Mouse (Mus musculus): ENCODE measurements at regions not wholly inside any gene's neighbourhood (a gene's known extent, or its start where the extent isn't known, plus 50 kb on each side); places are given as distances from the start of the nearest gene placed in this dataset.

DNA sequence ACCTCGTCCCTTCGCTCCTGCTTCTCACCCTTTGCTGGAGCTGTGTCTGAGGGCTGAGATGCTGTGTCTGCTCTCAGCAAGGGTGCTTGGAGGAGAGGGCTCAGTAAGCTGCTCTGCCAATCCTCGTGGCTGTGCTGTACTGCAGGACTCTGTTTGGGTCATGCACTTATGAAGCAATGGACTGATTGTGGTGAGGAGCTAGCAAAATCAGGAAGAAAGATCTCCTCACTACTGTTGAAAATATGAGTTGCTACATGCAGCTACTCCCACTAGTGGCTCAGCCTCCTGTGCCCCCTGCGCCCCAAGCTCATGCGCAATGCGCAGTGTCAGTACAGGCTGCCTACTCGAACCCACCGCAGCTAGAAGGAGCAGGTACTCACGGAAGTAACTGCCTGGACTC is 362.3 kb downstream of the Phkb start:
- WGBS: 70% methylated on average over 9 of the region's 9 CpGs
- Histone ChIP-seq H3K4me3 (ENCODE audit: low read depth, low read length) (no peak overlapping the region), H3K4me1 (ENCODE audit: control insufficient read depth, insufficient read depth, low read length) (no peaks in the 10 kb centered on the region), H3K27me3 (ENCODE audit: control insufficient read depth, insufficient read depth, low read length) (no peaks in the 10 kb centered on the region), H3K9ac (replicated peaks; ENCODE audit: low read depth, low read length) (no peak overlapping the region), H3K27ac (ENCODE audit: low read length) (no peak overlapping the region), H3K36me3 (ENCODE audit: control insufficient read depth, insufficient read depth, low read length) (no peaks in the 10 kb centered on the region), H3K9me3 (ENCODE audit: control insufficient read depth, low read depth, low read length) (no peaks in the 10 kb centered on the region), H3K4me2 (replicated peaks; ENCODE audit: low read depth, low read length) (no peak overlapping the region)
- no peak for ATAC-seq (ENCODE audit: insufficient number of reproducible peaks, insufficient read depth, low FRiP score, low read depth)

GRCm38 (mm10) chr8:86201830-86202229 is 361.1 kb downstream of the Phkb start:
- Histone ChIP-seq H3K9ac (replicated peaks; ENCODE audit: low read depth, low read length) (no peak overlapping the region), H3K27me3 (ENCODE audit: control insufficient read depth, insufficient read depth, low read length) (no peaks in the 10 kb centered on the region), H3K9me3 (ENCODE audit: control insufficient read depth, low read depth, low read length) (no peaks in the 10 kb centered on the region), H3K27ac (ENCODE audit: low read length) (no peak overlapping the region), H3K4me1 (ENCODE audit: control insufficient read depth, insufficient read depth, low read length) (no peaks in the 10 kb centered on the region), H3K4me3 (ENCODE audit: low read depth, low read length) (no peak overlapping the region), H3K36me3 (ENCODE audit: control insufficient read depth, insufficient read depth, low read length) (no peaks in the 10 kb centered on the region), H3K4me2 (replicated peaks; ENCODE audit: low read depth, low read length) (no peak overlapping the region)
- whole genome bisulfite sequencing: 67% methylated on average over 4 of the region's 4 CpGs
- no peak for ATAC-seq (ENCODE audit: insufficient number of reproducible peaks, insufficient read depth, low FRiP score, low read depth)

DNA sequence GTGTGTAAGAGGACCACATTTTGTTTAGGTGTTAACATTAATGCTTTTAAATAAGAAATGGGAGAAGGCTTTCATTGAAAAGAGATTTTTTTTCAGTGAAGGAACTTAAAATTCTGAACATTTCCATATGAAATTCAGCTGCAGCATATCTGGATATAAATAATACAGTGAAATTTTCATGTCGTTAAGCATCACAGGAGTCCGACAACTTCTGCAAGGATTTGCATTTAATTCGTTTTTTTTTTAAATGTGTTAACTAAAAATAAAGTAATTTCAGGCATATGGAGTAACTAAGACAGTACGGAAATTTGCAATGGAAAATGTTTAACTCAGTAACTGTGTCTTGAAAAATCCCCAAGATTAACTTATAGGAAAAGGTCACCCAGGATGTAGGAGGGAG is 351.5 kb downstream of the Phkb start:
- ATAC-seq (ENCODE audit: insufficient number of reproducible peaks, insufficient read depth, low FRiP score, low read depth): no peak
- H3K9me3 ChIP-seq (ENCODE audit: control insufficient read depth, low read depth, low read length): no peaks in the 10 kb centered on the region
- WGBS: 80% methylated on average over 4 of the region's 4 CpGs

GRCm38 (mm10) chr8:86184671-86185070 is 343.9 kb downstream of the Phkb start:
- WGBS: 88% methylated on average over 5 of the region's 5 CpGs
- H3K4me2 ChIP-seq (replicated peaks; ENCODE audit: low read depth, low read length): no peak overlapping the region
- no peak overlapping the region for H3K27ac ChIP-seq (ENCODE audit: low read length)
- H3K36me3 ChIP-seq (ENCODE audit: control insufficient read depth, insufficient read depth, low read length): no peaks in the 10 kb centered on the region
- no peak for ATAC-seq (ENCODE audit: insufficient number of reproducible peaks, insufficient read depth, low FRiP score, low read depth)
- H3K9ac ChIP-seq (replicated peaks; ENCODE audit: low read depth, low read length): no peak overlapping the region
- no peak overlapping the region for H3K4me3 ChIP-seq (ENCODE audit: low read depth, low read length)
- no peaks in the 10 kb centered on the region for H3K27me3 ChIP-seq (ENCODE audit: control insufficient read depth, insufficient read depth, low read length)
- no peaks in the 10 kb centered on the region for H3K9me3 ChIP-seq (ENCODE audit: control insufficient read depth, low read depth, low read length)
- no peaks in the 10 kb centered on the region for H3K4me1 ChIP-seq (ENCODE audit: control insufficient read depth, insufficient read depth, low read length)

More for the DNA sequence above, 351.5 kb downstream of the Phkb start:
- H3K27ac ChIP-seq (ENCODE audit: low read length): no peak overlapping the region
- H3K36me3 ChIP-seq (ENCODE audit: control insufficient read depth, insufficient read depth, low read length): no peaks in the 10 kb centered on the region
- no peak overlapping the region for H3K9ac ChIP-seq (replicated peaks; ENCODE audit: low read depth, low read length)
- no peaks in the 10 kb centered on the region for H3K4me1 ChIP-seq (ENCODE audit: control insufficient read depth, insufficient read depth, low read length)
- H3K4me2 ChIP-seq (replicated peaks; ENCODE audit: low read depth, low read length): no peak overlapping the region
- no peak overlapping the region for H3K4me3 ChIP-seq (ENCODE audit: low read depth, low read length)
- no peaks in the 10 kb centered on the region for H3K27me3 ChIP-seq (ENCODE audit: control insufficient read depth, insufficient read depth, low read length)

- no peak overlapping the region for H3K4me3 ChIP-seq (ENCODE audit: low read depth, low read length)
- WGBS: 84% methylated on average over 3 of the region's 3 CpGs
- H3K27me3 ChIP-seq (ENCODE audit: control insufficient read depth, insufficient read depth, low read length): no peaks in the 10 kb centered on the region
- no peak overlapping the region for H3K9ac ChIP-seq (replicated peaks; ENCODE audit: low read depth, low read length)
- H3K9me3 ChIP-seq (ENCODE audit: control insufficient read depth, low read depth, low read length): no peaks in the 10 kb centered on the region
- no peaks in the 10 kb centered on the region for H3K36me3 ChIP-seq (ENCODE audit: control insufficient read depth, insufficient read depth, low read length)
- ATAC-seq (ENCODE audit: insufficient number of reproducible peaks, insufficient read depth, low FRiP score, low read depth): no peak
- H3K27ac ChIP-seq (ENCODE audit: low read length): no peak overlapping the region
- no peaks in the 10 kb centered on the region for H3K4me1 ChIP-seq (ENCODE audit: control insufficient read depth, insufficient read depth, low read length)
- no peak overlapping the region for H3K4me2 ChIP-seq (replicated peaks; ENCODE audit: low read depth, low read length)
Observed at GRCm38 (mm10) chr8:86180793-86181192, 340.0 kb downstream of the Phkb start.

- WGBS: 79% methylated on average over 1 of the region's 1 CpGs
- Histone ChIP-seq H3K4me1 (ENCODE audit: control insufficient read depth, insufficient read depth, low read length) (no peaks in the 10 kb centered on the region), H3K9ac (replicated peaks; ENCODE audit: low read depth, low read length) (no peak overlapping the region), H3K27me3 (ENCODE audit: control insufficient read depth, insufficient read depth, low read length) (no peaks in the 10 kb centered on the region), H3K4me3 (ENCODE audit: low read depth, low read length) (no peak overlapping the region), H3K4me2 (replicated peaks; ENCODE audit: low read depth, low read length) (no peak overlapping the region), H3K9me3 (ENCODE audit: control insufficient read depth, low read depth, low read length) (no peaks in the 10 kb centered on the region), H3K36me3 (ENCODE audit: control insufficient read depth, insufficient read depth, low read length) (no peaks in the 10 kb centered on the region), H3K27ac (ENCODE audit: low read length) (no peak overlapping the region)
- no peak for ATAC-seq (ENCODE audit: insufficient number of reproducible peaks, insufficient read depth, low FRiP score, low read depth)
Observed at GRCm38 (mm10) chr8:86170091-86170490, 329.3 kb downstream of the Phkb start.

- no peak overlapping the region for H3K9ac ChIP-seq (replicated peaks; ENCODE audit: low read depth, low read length)
- no peak overlapping the region for H3K4me2 ChIP-seq (replicated peaks; ENCODE audit: low read depth, low read length)
- no peak overlapping the region for H3K27ac ChIP-seq (ENCODE audit: low read length)
- ATAC-seq (ENCODE audit: insufficient number of reproducible peaks, insufficient read depth, low FRiP score, low read depth): no peak
- WGBS: 84% methylated on average over 2 of the region's 2 CpGs
- H3K27me3 ChIP-seq (ENCODE audit: control insufficient read depth, insufficient read depth, low read length): no peaks in the 10 kb centered on the region
- no peaks in the 10 kb centered on the region for H3K4me1 ChIP-seq (ENCODE audit: control insufficient read depth, insufficient read depth, low read length)
- no peak overlapping the region for H3K4me3 ChIP-seq (ENCODE audit: low read depth, low read length)
- H3K9me3 ChIP-seq (ENCODE audit: control insufficient read depth, low read depth, low read length): no peaks in the 10 kb centered on the region
- no peaks in the 10 kb centered on the region for H3K36me3 ChIP-seq (ENCODE audit: control insufficient read depth, insufficient read depth, low read length)
Observed at GRCm38 (mm10) chr8:86164818-86165217, 324.1 kb downstream of the Phkb start.

DNA sequence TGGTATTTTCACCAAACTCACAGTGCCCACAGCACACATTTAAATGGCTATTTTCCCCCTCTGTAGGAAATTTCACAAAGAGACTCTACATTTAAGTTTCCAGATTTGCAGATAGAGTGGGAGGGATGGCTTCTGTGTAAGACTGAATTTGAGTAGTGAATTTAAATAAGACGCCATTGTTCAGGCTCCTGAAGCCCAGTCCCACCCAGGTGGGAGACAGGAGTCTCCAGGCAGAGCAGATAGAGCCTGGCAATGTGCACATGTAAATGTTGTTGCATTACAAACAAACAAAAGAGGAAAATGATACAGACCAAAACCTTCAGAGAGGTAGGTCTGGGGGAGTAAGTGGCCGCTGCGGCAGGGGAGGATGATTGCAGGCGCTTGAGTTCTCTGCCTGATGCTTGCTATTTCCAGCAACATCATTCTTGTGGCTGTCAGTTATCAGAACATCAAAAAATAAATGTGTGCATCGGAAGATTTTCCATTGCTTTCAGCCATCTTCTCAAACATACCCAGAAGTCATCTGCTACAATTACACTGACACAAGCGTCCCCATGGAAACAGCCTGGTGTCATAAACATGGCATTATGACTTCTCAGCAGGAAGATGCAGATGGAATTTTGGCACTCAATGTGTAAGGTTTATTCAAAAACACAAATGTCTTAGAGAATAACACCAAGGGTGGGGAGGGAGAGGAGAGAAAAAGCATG is 318.5 kb downstream of the Phkb start:
- Histone ChIP-seq H3K36me3 (ENCODE audit: control insufficient read depth, insufficient read depth, low read length) (no peaks in the 10 kb centered on the region), H3K4me2 (replicated peaks; ENCODE audit: low read depth, low read length) (no peak overlapping the region), H3K9ac (replicated peaks; ENCODE audit: low read depth, low read length) (no peak overlapping the region), H3K9me3 (ENCODE audit: control insufficient read depth, low read depth, low read length) (no peaks in the 10 kb centered on the region), H3K4me1 (ENCODE audit: control insufficient read depth, insufficient read depth, low read length) (no peaks in the 10 kb centered on the region), H3K27me3 (ENCODE audit: control insufficient read depth, insufficient read depth, low read length) (no peaks in the 10 kb centered on the region), H3K4me3 (ENCODE audit: low read depth, low read length) (no peak overlapping the region), H3K27ac (ENCODE audit: low read length) (no peak overlapping the region)
- ATAC-seq (ENCODE audit: insufficient number of reproducible peaks, insufficient read depth, low FRiP score, low read depth): no peak
- WGBS: 88% methylated on average over 6 of the region's 6 CpGs

DNA sequence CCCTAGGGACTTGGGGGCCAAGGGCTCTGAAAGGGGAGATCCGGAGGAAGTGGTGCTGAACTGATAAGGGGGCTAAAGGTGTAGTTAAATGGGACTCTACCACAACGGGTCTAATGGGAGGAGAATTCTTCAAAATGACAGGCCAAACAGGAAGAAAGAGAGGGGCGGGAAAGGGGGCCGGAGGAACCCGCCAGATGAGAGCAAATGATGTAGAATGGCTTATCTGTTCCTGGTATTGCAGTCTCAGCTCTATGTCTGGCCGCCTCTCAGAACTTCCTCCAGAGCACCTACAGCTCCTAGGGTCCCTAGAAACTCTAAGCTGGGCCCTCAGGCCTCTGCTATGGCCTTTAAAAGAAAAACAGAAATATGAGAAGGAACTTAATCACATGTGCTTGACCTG is 306.8 kb downstream of the Phkb start:
- no peaks in the 10 kb centered on the region for H3K9me3 ChIP-seq (ENCODE audit: control insufficient read depth, low read depth, low read length)
- H3K4me2 ChIP-seq (replicated peaks; ENCODE audit: low read depth, low read length): no peak overlapping the region
- no peak overlapping the region for H3K4me3 ChIP-seq (ENCODE audit: low read depth, low read length)
- H3K27ac ChIP-seq (ENCODE audit: low read length): no peak overlapping the region
- WGBS: 55% methylated on average over 6 of the region's 6 CpGs
- no peaks in the 10 kb centered on the region for H3K4me1 ChIP-seq (ENCODE audit: control insufficient read depth, insufficient read depth, low read length)
- no peak overlapping the region for H3K9ac ChIP-seq (replicated peaks; ENCODE audit: low read depth, low read length)
- H3K27me3 ChIP-seq (ENCODE audit: control insufficient read depth, insufficient read depth, low read length): no peaks in the 10 kb centered on the region
- no peak for ATAC-seq (ENCODE audit: insufficient number of reproducible peaks, insufficient read depth, low FRiP score, low read depth)
- H3K36me3 ChIP-seq (ENCODE audit: control insufficient read depth, insufficient read depth, low read length): no peaks in the 10 kb centered on the region

All from stomach, embryonic 14.5 days (tissue).